Mouse (Mus musculus): Measurements from ENCODE around the gene Dnajb12.

DNA sequence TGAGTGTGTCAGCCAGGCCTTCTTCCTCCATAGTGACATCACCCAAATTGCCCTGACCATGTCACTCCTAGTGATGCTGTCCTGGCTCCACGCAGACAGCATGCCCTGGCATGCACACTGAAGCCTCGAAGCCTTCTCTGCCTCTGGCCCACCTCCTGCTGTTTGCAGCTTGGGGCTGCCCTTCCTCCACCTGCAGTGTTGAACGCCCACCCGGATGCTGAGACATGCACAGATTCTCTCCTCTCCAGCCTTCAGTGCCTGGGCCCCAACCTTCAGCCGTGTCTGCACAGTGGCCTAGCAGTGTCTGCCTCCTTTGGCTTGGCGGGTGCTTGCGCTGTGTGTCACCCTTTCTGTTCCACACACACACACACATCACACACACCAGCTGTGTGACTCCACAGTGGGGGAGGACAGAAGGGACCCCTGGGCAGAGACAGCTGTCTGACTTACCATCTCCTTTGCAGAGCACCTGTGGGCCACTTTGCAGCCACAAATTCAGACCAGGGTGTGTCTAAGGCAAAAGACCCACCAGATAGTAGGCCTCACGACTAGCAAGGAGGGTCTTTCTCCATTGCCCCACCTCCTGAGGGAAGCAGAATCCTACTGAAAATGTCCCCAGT is 22.7 kb downstream of the Dnajb12 start:
- TF ChIP-seq CTCF (IDR thresholded peaks at IDR 0.05; ENCODE audit: low read depth) (no peak), EP300 (IDR thresholded peaks at IDR 0.05; ENCODE audit: low read depth) (no peak)

Data from liver, embryonic 14.5 days (tissue).